19 mouse cellular contexts compared by ENCODE assay signal in the genomic region with DNA sequence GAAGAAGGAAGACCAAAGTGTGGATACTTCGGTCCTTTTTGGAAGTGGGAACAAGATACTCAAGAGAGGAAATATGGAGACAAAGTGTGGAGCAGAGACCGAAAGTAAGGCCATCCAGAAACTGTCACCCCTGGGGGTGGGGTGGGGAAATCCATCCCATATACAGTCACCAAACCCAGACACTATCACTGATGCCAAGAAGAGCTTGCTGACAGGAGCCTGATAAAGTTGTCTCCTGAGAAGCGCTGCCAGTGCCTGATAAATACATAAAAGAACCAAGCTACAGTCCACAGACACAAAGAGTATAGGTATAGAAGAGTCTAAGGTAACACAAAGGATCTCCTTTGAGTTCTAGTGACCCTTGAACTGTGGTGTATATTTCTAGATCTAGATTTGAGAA.
"Had no signal": no experiment of that assay in that cellular context is flagged by ENCODE, and none has a peak within 500 bp of the region (broad histone marks: within the 10 kb centered on the region; RNA-seq: fewer than 3 reads in every experiment).

No protein-coding gene starts in this region.

- H3K36me3 ChIP-seq: lung, embryonic 15.5 days; midbrain, embryonic 13.5 days; midbrain, embryonic 15.5 days; neural tube, embryonic 12.5 days had no signal

- H3K9ac ChIP-seq: lung, embryonic 15.5 days; midbrain, embryonic 13.5 days; midbrain, embryonic 15.5 days; neural tube, embryonic 12.5 days had no signal

- H3K9me3 ChIP-seq: lung, embryonic 15.5 days; megakaryocyte, embryonic 14.5 days; midbrain, embryonic 13.5 days; midbrain, embryonic 15.5 days; neural tube, embryonic 12.5 days had no signal

- DNase-seq: lung, adult 2 months; lung, postnatal 14 days; lung, postnatal 36 days; retina, postnatal 1 day; right cerebral cortex, adult 18-20 months; right cerebral cortex, postnatal 25 days; right cerebral cortex, postnatal 4 days; spleen, adult 18-20 months; thymus, adult 18-20 months; thymus, postnatal 14 days; thymus, postnatal 36 days had no signal

- H3K4me3 ChIP-seq: lung, embryonic 15.5 days; megakaryocyte, embryonic 14.5 days; midbrain, embryonic 13.5 days; midbrain, embryonic 15.5 days; neural tube, embryonic 12.5 days had no signal

- ATAC-seq: lung, postnatal 0 days; midbrain, embryonic 13.5 days; midbrain, embryonic 15.5 days had no signal

- H3K4me1 ChIP-seq: lung, embryonic 15.5 days; megakaryocyte, embryonic 14.5 days; midbrain, embryonic 13.5 days; midbrain, embryonic 15.5 days; neural tube, embryonic 12.5 days had no signal

- H3K27ac ChIP-seq: lung, embryonic 15.5 days; macrophage; midbrain, embryonic 13.5 days; midbrain, embryonic 15.5 days; neural tube, embryonic 12.5 days had no signal

- H3K27me3 ChIP-seq: lung, embryonic 15.5 days; megakaryocyte, embryonic 14.5 days; midbrain, embryonic 13.5 days; midbrain, embryonic 15.5 days; neural tube, embryonic 12.5 days had no signal

- H3K4me2 ChIP-seq: lung, embryonic 15.5 days; midbrain, embryonic 11.5 days; midbrain, embryonic 13.5 days; midbrain, embryonic 15.5 days; neural tube, embryonic 12.5 days had no signal
